Mouse (Mus musculus): ENCODE measurements around the gene Lcn2.

GRCm38 (mm10) chr2:32356216-32356615, 31.8 kb downstream of the Lcn2 start:
- TF ChIP-seq ETS1 (conservative IDR thresholded peaks at IDR 0.05; ENCODE audit: low read depth, low read length) (no peak), CTCF (conservative IDR thresholded peaks at IDR 0.05 in 1 of 2, IDR thresholded peaks at IDR 0.05 in 1 of 2; ENCODE audit: low read depth in 2 of 2, low read length in 2 of 2) (no peak), POLR2A (IDR thresholded peaks at IDR 0.05; ENCODE audit: low read depth, low read length) (no peak), TBP (conservative IDR thresholded peaks at IDR 0.05; ENCODE audit: low read depth, low read length) (no peak), EP300 (IDR thresholded peaks at IDR 0.05; ENCODE audit: low read length) (no peak)
